Comparison of ENCODE assay signal across 9 mouse cellular contexts in the genomic region with DNA sequence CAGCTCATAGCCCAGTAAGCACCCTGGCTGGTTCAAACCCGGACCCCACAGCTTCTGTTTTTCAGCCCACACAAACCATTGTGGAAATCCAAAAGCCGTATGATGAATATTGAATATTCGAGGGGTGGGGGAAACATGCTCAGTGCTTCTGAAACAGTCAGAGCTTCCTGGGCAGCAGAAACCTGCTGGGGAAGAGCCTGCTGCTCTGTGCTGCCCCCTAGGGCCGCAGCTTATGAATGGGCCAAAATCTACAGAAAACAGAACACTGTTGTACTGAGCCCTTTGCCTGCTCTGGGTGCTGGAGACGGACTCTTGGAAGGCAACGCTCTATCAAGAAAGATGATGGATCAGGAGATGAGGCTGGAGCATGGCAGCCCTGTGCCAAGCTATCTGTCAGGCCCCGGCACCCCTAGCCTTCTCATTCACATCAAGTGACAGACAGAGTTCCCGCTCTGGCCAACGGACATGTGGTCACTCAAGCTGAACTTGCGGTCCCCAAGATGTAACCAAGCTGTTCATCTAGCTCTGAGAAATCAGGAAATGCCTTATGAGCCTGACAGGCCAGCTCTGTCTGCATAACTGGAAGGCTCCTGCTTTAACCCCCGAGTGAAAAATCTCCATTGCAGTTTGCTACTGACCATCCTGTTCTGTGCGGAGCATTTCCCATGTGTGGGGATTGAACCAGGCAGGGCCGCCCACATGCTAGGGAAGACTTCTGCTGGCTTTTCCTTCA. TPM values are rescaled to one million over a fixed set of nuclear protein-coding genes. Genes with fewer than 3 reads are reported as not detected.
DNase-seq lines count a peak whose midpoint lies in the region; ATAC-seq and TF ChIP-seq lines count a peak whose summit lies in the region.
"Had no signal": no experiment of that assay in that cellular context is flagged by ENCODE, and none has a peak within 500 bp of the region (broad histone marks: within the 10 kb centered on the region; RNA-seq: fewer than 3 reads in every experiment).

No protein-coding gene starts in this region.

- 72% methylated on average over 13 of the region's 13 CpGs for WGBS in liver, adult 2 months
- 75% methylated on average over 13 of the region's 13 CpGs for WGBS in forebrain, embryonic 15.5 days

- H3K27ac ChIP-seq in liver, adult 2 months (replicated peaks; ENCODE audit: insufficient read depth, low read depth, low read length) = no peak overlapping the region
- H3K27ac ChIP-seq in forebrain, embryonic 15.5 days (replicated peaks) = no peak overlapping the region
- H3K27ac ChIP-seq: neural tube, embryonic 12.5 days had no signal

- TF ChIP-seq CTCF in liver, adult 2 months (IDR thresholded peaks at IDR 0.05; ENCODE audit: low read depth, low read length) = peak; percentile 82

- DNase-seq in cerebellum, postnatal 36 days = peak; percentile 38 to 44
- no peak for DNase-seq in cerebellum, adult 11-12 months
- DNase-seq in liver, adult 2 months (ENCODE audit: extremely low read depth, low read depth, low spot score) = no peak
- DNase-seq in liver = no peak
- peak; percentile 58 for DNase-seq in R1 (ENCODE audit: low read depth, low spot score)
- no peak for DNase-seq in frontal cortex, postnatal 25 days (ENCODE audit: low spot score in 2 of 2)

- no peak overlapping the region for H3K9ac ChIP-seq in liver, adult 2 months (ENCODE audit: low read depth, low read length)
- H3K9ac ChIP-seq in forebrain, embryonic 15.5 days (replicated peaks) = no peak overlapping the region
- H3K9ac ChIP-seq: neural tube, embryonic 12.5 days had no signal

- no peaks in the 10 kb centered on the region for H3K79me2 ChIP-seq in liver, adult 2 months (ENCODE audit: control insufficient read depth, insufficient read depth, low read length)

- no peaks in the 10 kb centered on the region for H3K9me3 ChIP-seq in forebrain, embryonic 15.5 days
- H3K9me3 ChIP-seq: neural tube, embryonic 12.5 days had no signal

- no peak overlapping the region for H3K4me2 ChIP-seq in forebrain, embryonic 15.5 days (replicated peaks)
- H3K4me2 ChIP-seq: neural tube, embryonic 12.5 days had no signal

- no peak for TF ChIP-seq POLR2A in liver, adult 2 months (IDR thresholded peaks at IDR 0.05; ENCODE audit: extremely low read depth, insufficient read depth, low read length)

- H3K4me1 ChIP-seq in liver, adult 2 months (ENCODE audit: control insufficient read depth, insufficient read depth, low read length) = no peaks in the 10 kb centered on the region
- H3K4me1 ChIP-seq in forebrain, embryonic 15.5 days = no peaks in the 10 kb centered on the region
- H3K4me1 ChIP-seq: neural tube, embryonic 12.5 days had no signal

- no peak overlapping the region for H3K4me3 ChIP-seq in liver, adult 2 months (ENCODE audit: insufficient read depth, low read depth, low read length)
- no peak overlapping the region for H3K4me3 ChIP-seq in forebrain, embryonic 15.5 days
- H3K4me3 ChIP-seq: neural tube, embryonic 12.5 days had no signal

- no peaks in the 10 kb centered on the region for H3K27me3 ChIP-seq in liver, adult 2 months (ENCODE audit: control insufficient read depth, insufficient read depth, low read length)
- H3K27me3 ChIP-seq in forebrain, embryonic 15.5 days = no peaks in the 10 kb centered on the region
- H3K27me3 ChIP-seq: neural tube, embryonic 12.5 days had no signal

- ATAC-seq in megakaryocyte progenitor cell, adult 5-6 weeks (replicated peaks; ENCODE audit: poor library complexity) = peak; percentile 76
- no peak for ATAC-seq in forebrain, embryonic 15.5 days (replicated peaks)

- H3K36me3 ChIP-seq in liver, adult 2 months (ENCODE audit: control insufficient read depth, insufficient read depth, low read length) = no peaks in the 10 kb centered on the region
- no peaks in the 10 kb centered on the region for H3K36me3 ChIP-seq in forebrain, embryonic 15.5 days
- H3K36me3 ChIP-seq: neural tube, embryonic 12.5 days had no signal

RNA-seq across cellular contexts. Expression of gene Capn9, which starts 32.5 kb away (rescaled TPM):
- total RNA-seq in liver, adult 2 months (2014; rRNA removed) = not detected in 2 replicates
- not detected in 2 replicates for polyA plus RNA-seq in liver, adult 2 months (2012; rRNA removed)
- not detected in 2 replicates for total RNA-seq in megakaryocyte progenitor cell, adult 5-6 weeks (2015)
- not detected in 2 replicates for total RNA-seq in megakaryocyte progenitor cell, adult 5-6 weeks (2017)
- 0.08 and 0.11 TPM in 2 replicates for polyA plus RNA-seq in forebrain, embryonic 15.5 days (2015; fragmentation: Nextera tagmentation; extraction: Ambion mirVana)
- polyA plus RNA-seq: neural tube, embryonic 12.5 days had no signal

RNA-seq across cellular contexts. Expression of gene Agt, which starts 38.9 kb away (rescaled TPM):
- 419 and 551 TPM in 2 replicates for total RNA-seq in liver, adult 2 months (2014; rRNA removed)
- 1,418 and 1,707 TPM in 2 replicates for polyA plus RNA-seq in liver, adult 2 months (2012; rRNA removed)
- not detected in 2 replicates for total RNA-seq in megakaryocyte progenitor cell, adult 5-6 weeks (2015)
- total RNA-seq in megakaryocyte progenitor cell, adult 5-6 weeks (2017) = not detected in 2 replicates
- 0.19 and 0.23 TPM in 2 replicates for polyA plus RNA-seq in forebrain, embryonic 15.5 days (2015; fragmentation: Nextera tagmentation; extraction: Ambion mirVana)

RNA-seq across cellular contexts. Expression of gene 2310022B05Rik, which starts 54.8 kb away (rescaled TPM):
- total RNA-seq in liver, adult 2 months (2014; rRNA removed) = 3.0 and 4.2 TPM in 2 replicates
- 11.8 and 12.0 TPM in 2 replicates for polyA plus RNA-seq in liver, adult 2 months (2012; rRNA removed)
- 6.3 and 7.0 TPM in 2 replicates for total RNA-seq in megakaryocyte progenitor cell, adult 5-6 weeks (2015)
- 3.0 and 3.1 TPM in 2 replicates for total RNA-seq in megakaryocyte progenitor cell, adult 5-6 weeks (2017)
- 27.6 and 28.5 TPM in 2 replicates for polyA plus RNA-seq in forebrain, embryonic 15.5 days (2015; fragmentation: Nextera tagmentation; extraction: Ambion mirVana)

Comparison
In these comparisons a context has a peak if more than half of its experiments do, and no peak if none do; other contexts are left out.
1. DNase-seq: peak in cerebellum, postnatal 36 days (2 of 2) and R1 (single experiment); none in cerebellum, adult 11-12 months (single experiment), liver, adult 2 months (single experiment), liver (single experiment) and frontal cortex, postnatal 25 days (0 of 2).
2. RNA of gene Agt, which starts 38.9 kb away (total RNA-seq): 419 to 551 TPM in liver, adult 2 months; not detected in megakaryocyte progenitor cell, adult 5-6 weeks; every median in the first group is over 100 times any median in the second.